Mouse (Mus musculus) layer of hippocampus, adult 18-20 months (tissue): ENCODE measurements at regions not wholly inside any gene's neighbourhood (a gene's known extent, or its start where the extent isn't known, plus 50 kb on each side); places are given as distances from the start of the nearest gene placed in this dataset.
A peak's percentile ranks its signal among the peaks of the same experiment; 100 is the strongest.

Experiments
- DNase-seq, 2 experiments: peaks; one replicate each; pipeline ENCODE4 v3.0.0; 2022; ENCODE audit warnings: low spot score in 2 of 2

DNA sequence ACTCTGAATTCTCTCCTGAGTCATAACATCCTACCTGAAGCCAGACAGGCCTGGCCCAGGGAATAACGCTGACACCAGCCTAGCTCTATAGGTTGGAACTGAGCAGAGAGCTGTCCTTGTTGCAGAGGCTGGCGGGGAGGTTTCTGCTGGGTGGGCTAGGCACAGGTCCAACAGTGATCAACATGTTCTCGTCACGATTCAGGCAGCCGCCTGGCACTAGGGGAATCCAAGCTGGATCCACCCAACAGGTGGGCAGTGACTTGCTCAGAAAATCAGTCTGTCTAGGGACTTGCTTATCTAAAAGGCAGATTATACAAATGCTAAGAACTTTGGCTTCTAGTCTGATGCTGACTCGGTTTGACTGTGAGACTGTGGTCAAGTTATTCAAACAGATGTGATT is 648.2 kb downstream of the Inhba start:
- DNase-seq = peak; percentile 42 to 61

DNA sequence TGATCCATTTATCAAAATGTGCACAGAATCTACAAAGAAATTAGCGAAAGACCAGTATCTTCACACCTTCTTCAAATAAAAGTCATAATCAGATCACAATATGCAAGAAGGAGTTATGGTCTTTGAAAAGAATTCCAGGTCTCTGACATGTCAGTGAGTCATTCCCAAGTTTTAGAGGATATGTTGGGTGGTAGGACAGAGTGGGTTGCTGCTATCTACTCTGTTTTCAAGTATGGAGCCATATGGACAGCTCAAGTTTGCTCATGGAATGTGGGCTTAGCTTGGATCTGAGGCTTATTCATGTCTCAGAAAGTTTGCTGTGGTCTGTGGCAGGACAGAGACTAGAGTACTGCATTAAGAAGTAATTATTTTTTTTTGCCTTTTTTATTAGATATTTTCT is 657.0 kb downstream of the Inhba start:
- DNase-seq = no peak

DNA sequence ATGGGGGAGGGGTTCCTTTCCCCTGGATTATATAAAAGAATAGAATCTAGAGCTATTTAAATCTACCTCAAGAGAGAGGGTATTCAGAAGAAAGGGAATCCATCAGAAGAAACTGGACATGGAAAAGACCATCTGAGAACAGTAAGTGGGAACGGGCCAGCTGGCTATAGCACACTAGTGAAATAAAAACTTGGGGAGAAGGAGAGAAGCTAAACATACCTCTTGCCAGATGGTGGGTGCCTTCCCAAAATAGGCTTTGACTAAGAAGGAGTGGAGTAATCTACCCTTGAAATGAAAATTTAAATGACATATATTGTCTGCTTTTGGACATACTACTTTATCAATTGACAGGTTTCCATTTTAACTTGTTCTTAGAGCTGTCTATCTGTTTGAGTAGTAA is 657.6 kb downstream of the Inhba start:
- DNase-seq = no peak

DNA sequence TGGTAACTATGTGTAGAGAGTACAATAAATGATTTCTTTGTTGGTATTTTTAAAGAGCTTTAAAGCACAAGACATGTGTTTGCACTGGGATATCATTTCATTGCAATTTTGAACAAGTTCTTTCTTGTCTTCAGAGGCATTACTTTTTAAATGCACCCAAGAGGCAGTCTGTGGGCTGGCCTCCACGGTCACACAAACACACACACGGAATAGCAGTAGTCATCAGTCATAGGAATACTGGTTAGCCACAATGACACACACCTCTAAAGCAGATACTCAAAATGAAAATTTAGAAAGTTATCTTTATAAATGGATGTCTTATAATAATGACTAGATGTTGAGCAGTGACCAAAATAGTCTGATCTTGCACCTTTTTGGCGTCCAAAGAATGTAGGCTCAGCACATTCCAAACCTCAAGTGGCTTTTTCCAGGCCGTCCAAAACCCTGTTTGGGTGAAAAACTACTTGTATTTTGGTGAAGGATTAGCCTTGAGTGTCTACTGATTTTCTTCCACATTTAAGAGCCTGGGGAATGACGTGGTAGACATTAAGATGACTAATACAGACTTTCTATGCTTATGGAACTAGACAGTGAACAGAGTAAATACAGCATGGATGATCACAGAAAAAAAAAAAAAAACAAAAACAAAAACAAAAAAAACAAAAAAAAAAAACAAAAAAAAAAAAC is 658.5 kb downstream of the Inhba start:
- DNase-seq = no peak

DNA sequence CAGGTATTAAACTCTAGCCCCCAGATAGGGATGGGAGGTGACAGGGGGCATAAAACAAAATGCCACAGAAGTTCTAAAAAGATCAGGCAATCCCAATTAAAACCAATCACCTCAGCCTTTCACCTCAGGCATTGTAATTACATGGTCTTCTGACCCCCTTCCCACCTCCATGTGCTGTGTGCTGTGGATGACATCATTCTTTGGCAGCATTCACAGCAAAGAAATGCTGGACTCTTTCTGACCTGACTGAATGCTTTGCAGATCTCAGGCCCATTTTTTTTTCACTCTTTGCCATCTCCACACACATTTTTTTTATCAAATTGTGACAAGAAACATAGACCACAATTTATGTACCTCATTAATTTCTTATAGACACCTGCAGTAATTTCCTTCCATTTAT is 659.1 kb downstream of the Inhba start:
- DNase-seq = no peak

DNA sequence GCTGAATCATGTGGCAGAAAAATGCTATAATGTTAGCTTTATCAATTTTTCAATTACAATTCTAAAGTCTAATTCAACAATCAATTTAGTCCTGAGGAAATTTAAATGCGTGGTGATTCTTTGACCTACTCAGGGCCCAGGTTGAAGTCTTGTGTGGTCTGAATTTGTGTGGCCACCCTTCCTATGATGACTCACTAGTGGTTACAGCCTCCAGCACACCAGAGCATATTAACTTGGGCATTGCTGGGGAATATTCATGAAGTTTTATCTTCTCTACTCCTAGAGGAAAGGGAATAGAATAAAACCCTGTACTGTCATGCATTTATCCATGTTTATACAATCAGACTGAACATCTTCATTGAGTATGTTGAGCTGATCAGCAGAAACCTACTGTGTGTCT is 665.2 kb downstream of the Inhba start:
- DNase-seq = no peak

DNA sequence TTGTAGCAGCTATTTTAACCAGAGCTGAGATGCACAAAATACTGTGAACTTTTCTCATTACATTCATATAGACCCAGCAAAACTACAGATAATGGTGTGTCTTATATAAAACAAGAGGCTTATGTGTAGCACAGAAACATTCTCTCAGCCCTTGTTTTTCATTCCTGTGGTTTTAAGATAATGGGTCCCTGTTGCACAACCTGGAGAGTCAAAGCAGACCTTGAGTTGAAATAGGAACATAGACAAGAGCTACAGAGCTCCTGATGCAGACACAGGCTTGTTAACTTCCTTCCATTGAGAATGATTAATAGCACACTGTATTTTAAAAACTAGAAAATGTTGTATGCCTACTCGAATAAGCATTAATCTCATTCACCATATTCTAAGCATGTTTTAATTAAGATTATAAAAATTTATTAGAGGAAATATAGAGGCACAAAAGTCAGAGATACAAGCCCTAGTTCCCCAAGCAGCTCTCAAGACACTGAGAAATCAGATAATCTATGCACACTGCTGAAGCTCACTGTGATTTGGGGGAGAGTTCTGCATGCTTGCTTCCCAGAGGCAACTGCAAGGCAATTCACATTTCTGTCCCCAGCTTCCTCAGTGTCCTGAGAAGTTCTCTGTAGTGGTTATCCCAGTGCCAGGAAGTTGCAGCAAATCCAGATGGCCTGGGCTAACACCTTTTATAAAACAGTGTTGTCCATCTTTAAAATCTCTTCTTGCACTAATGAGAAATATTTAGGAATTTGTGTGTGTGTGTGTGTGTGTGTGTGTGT is 666.8 kb downstream of the Inhba start:
- DNase-seq = no peak

DNA sequence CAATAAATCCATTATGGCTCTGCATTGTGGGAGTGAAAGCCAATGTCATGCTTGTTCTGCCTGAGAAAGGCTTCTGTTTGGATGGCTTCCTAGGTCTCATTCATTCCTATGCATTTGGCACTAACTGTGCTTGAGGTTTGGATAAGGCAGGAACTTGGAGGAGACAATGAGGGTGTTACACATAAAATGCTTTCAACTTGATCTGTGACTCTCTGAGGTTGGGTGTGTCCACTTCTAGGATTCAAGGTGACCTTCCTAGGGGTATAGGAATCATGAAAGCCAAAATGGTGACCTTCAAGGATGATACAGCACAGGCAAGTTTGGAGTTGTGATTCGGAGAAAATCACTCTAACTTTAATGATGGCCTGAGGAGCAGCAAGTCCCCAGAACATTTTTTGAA is 682.5 kb downstream of the Inhba start:
- DNase-seq = no peak

DNA sequence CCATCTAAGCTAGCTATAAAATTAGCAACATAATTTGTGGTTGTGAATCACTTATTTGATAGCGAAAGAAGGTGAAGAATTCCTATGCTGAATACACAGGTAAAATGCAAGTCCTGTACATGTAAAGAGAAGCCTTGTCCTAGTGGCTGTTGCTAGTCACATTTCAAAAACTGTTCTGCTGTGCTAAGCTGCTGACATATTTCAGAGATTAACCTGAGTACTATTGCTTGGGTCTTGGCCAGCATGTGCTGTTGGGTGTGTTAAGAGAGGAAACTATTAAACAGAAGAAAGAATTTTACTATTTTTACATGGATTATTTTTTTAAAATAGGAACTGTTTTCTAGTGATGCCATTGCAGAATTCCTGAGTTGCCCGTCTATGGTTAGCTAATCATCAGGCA is 689.3 kb downstream of the Inhba start:
- DNase-seq = no peak

DNA sequence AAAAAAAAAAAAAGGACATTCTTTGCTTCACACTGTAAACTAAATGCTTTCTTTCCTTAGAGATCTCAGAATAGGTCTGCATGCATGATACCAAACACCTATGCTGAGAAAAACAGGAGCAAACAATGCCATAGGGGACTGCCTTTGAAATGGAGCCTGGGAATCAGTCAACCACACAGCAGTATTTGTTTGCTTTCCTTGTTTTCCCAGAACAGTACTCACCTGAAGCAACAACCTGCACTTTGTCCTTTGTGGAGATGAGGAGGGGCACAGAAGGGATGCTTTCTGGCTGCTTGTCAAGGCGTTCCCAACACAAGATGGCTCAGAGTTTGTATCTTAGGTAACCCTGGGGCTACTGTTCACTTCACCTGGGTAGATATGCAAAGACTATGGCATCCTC is 690.5 kb downstream of the Inhba start:
- no peak for DNase-seq

DNA sequence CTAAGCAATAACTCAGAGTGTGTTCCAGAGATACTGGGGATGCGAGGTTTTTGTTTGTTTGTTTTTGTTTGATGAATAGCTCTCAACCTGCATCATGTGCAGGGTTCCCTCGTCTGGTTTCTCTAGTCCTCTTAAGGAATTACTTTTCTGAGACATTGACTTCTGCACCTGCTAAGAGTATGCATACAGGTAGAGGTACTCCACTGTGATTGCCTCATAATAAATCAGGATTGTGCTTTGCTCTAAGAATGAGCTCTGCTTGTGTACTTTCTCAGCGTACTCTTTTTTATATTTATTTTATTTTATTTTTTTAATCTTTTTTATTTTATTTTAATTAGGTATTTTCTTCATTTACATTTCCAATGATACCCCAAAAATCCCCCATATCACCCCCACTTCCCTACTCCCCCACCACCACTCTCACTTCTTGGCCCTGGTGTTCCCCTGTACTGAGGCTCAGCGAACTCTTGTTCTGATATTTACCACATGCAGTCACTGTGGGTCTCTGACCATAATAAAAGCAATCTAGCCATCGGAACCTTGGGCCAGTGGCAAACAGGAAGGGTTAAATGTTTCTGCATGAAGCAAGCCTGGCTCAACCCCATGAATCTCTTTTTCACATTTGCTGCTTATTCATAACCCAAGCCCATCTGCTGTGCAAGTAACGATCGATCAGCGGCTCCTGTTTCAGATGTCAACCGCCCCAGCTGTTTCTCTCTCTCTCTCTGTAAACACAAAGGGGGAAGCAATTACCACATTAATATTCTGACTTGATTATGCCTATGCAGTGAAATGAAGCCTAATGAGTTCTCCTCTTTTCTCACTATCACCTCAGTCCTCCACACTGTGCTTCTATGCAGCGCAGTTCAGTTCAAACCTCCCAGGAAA is 693.8 kb downstream of the Inhba start:
- DNase-seq = peak in 1 of 2 experiments; percentile 50

DNA sequence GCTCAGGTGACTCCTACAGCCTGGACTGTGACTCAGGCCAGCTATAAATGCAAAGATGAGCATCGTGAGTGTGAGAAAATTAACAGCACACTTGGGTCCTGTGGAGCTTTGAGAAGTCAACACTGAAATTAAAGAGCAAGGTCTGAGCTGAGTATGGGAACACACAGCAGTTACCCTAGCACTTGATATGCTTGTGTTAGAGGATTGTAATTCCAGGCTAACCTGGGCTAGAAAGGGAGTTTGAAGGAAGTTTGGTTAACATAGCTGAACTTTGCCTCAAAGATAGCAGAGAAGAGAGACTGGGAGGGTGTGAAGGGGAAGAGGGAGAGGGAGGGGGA is 694.4 kb downstream of the Inhba start:
- no peak for DNase-seq

DNA sequence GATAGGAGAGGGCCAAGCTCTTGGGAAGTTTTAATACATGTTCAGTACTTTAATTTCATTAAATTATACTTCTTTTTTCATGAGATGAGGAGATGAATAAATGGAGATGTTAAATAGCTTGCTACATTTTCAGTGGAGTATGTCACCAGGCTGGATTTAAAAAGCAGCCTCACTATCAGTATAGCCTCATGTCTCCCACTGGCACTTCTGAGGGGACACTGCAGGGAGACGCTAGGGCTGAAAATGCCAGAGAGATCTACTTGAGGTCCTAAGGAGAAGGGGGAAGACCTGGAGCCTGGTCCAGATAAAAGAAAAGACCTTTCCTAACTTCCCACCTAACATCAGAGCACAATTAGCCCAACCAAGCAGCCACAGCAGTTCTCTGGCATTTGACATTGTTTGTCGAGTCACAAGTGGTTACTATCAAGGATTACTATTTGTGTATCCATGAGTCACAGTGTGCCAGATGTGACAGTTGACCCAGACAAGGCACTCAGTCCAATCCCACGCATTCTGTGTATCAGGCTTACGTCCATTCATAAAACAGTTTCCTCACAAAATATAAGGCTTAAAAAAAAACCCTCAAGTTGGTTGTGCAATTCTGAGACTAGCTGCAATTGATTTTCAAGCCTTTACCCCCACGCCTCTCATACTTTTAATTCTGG is 703.8 kb downstream of the Inhba start:
- no peak for DNase-seq

DNA sequence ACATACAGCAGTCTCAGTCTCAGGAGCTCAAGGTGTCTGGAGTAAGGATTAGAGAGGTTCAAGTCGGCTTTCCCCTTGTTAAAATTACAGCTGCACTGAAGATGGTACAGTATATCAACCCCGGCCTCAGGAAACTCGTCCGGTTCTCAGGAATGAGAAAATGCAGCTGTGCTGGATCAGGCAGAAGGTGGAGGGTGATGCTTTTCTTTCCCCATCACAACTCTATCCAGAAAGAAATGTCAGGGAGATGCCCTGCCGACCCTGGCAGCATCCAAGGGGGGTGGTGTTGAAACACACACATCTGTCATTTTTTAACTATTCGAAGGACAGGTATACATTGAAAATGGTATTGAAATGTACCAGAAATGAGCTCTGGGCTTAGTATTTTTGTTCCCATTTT is 704.7 kb downstream of the Inhba start:
- DNase-seq = no peak

DNA sequence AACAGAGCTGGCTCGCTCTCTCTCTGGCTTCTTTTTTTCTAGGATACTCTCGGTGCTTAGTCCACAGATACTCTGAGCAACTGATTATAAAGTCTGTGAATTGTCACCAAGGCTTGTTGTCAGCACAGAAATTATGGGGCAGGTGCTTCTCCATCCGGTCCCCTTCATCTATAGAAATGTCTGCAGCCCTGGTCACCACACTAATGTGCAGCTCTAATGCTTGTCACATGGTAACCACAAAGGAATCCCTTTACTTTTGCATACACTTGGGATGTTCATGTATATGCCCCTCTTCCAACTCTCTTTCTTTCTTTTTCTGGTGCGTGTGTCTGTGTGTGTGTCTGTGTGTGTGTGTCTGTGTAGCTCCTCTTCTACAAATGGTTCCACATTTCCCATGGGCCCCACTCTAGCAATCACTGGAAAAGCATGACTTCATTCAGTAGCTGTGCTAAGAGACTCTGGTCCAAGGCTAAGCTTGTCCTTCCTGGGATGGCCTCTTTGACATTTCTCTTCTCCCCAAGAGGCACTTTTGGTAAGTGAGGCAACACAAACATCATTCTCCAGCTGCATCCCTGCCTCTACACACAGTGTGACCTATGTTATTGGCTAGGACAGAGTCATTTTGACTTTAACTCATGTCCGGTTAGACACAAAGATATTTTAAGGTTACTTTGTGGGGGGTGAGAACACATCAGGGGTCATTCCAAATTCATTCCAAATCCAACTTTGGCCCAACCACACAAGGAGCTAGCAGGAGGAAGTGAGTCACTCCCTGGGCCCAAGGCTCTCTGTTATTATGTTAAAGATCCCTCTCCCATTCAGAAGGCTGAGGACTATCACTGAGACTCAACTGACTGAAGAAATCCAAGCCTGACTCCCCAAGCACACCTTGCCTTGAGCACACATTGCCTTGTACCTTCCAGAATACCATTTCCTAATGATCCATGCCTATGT is 705.4 kb downstream of the Inhba start:
- no peak for DNase-seq

DNA sequence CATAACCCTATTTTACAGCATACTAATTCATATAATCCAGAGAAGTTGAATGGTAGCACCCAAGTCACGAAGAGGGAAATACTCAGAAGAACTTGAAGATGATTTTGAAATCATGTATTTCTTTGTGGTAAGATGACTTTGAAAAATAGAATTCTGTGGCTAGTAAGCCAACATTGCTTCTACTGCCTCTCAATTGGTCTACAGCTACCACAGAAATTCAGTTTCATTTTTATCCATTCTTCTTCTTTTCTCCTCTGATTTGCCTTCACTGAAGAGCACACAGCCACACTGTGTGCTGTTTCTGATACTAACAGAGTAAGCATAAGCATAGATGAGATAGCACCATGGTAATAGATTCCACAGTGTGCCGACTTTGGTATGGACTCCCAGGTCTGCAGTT is 708.4 kb downstream of the Inhba start:
- no peak for DNase-seq

DNA sequence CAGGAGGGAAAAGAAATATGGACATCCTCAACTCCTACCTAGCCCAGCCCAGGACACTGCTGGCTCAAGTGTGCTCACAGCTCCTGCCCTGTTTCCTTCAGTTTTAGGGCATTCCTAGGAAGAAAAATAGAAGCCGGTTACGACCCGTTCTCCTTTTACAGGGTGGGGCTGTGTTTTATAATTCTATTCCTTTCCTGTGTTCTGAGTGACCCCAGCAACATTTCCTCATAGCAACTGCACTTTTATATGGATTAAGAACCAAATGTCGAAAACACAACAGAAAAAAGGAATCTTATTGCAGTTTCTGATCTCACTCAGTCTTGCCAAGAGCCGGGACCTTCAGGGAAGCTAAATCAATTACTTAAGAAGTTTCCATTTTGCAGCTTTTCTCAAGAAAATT is 713.7 kb downstream of the Inhba start:
- no peak for DNase-seq

DNA sequence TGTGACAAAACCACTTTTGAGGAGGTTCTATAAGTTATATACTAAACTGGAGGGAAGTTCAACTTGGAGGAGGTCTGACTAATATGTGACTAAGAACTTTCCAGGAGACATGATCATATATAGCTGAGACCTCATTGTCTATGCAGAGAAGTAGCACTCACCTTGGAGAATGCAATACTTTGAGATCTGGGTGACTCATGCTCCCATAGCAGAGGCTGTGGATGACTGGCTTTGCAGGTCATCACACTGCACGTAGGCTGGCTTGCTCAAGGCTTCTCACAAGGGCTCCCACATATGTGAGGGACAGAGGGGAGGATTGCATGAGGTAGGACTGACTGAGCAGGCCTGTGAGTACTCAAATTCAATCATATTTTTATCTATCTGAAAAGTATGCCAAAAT is 726.7 kb downstream of the Inhba start:
- no peak for DNase-seq

DNA sequence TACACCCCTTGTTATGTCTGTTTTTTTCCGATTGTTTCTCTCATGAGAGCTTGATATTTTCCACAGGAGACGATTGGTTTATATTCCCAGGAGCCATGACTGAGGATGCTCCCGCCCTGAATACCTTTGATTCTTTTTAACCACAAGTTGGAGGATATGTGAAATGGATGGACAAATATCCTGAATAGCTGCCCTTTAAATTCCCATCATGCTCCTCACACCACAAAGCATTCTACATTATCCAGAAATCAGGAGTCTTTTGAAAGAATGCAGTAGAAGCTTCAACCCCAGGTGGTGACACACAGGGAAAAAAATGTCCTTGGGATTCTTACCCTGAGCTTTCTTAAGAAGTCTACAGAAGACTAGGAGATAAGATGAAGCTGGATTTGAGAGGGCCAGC is 727.9 kb downstream of the Inhba start:
- DNase-seq = no peak

DNA sequence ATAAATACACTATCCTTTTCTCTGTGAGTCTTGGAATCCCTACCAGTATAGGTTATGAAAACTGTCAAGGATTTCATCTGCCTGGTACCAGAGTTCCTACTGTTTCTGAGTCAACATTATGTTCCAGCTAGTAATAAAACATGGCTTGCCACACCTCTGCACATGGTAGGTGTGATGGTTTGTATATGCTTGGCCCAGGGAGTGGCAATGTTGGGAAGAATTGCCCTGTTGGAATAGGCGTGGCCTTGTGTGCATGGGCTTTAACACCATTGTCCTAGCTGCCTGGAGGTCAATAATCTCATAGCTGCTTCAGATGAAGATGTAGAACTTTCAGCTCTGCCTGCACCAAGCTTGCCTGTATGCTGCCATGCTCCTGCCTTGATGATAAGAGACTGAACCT is 732.6 kb downstream of the Inhba start:
- DNase-seq = no peak

DNA sequence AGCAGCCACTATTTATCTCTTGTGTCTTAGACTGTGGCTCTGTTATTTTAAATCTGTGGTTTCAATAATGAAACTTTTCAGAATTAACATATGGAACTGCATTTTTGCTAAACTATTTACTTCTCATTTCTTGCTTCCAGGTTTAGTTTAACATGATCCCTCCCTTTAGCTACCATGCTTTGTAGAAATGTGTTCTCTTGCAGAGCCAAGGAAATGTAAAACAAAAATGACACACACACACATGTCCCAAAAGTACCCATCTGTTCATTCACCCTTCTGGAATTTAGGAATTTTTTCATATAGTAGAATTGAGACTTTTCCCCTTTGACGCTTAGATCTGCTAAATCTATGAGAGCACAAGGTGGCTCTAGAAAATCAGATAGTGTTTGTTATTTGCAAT is 734.0 kb downstream of the Inhba start:
- DNase-seq = peak in 1 of 2 experiments; percentile 18
